Mouse (Mus musculus) heart, postnatal 36 days (tissue): ENCODE measurements around the gene Kdm2b. TPM values are rescaled to one million over a fixed set of nuclear protein-coding genes. Genes with fewer than 3 reads are reported as not detected.

Experiments used
- DNase-seq, 2 experiments: peaks; one replicate each; pipeline ENCODE4 v3.0.0; 2021 to 2022
- intact Hi-C: fragments of 180-260 bp; cut with DNase I; formaldehyde crosslinking; loops from one replicate; pipeline ENCODE4 v1.15.1; 2025
- total RNA-seq, 2 experiments: library from RNA; stranded (reverse); gene quantifications; 2 replicates each; pipeline ENCODE4 v1.2.3; 2021

Gene Kdm2b
- total RNA-seq, 2 experiments from 2014 or later: 16.6 to 19.0 TPM

DNA sequence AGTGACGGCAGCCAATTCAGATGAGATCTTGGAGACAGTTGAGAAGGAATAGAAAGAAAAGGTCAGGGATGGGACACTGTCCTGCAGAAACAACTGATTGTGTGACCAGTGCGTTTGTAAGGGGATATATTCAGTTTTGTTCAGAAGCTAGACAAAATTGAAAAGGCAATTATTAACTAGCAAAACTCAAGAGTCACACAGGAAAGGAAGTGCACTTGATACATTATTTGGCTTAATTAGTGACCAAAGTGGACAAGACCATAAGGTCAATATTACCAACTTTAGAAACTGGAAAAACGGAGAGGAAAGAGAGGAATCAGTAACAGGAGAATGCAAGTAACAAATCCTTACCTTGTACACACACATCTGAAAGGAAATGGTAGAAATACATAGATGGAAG is 113.0 kb downstream of the Kdm2b start:
- no peak for DNase-seq
- intact Hi-C loops: no loop called here

DNA sequence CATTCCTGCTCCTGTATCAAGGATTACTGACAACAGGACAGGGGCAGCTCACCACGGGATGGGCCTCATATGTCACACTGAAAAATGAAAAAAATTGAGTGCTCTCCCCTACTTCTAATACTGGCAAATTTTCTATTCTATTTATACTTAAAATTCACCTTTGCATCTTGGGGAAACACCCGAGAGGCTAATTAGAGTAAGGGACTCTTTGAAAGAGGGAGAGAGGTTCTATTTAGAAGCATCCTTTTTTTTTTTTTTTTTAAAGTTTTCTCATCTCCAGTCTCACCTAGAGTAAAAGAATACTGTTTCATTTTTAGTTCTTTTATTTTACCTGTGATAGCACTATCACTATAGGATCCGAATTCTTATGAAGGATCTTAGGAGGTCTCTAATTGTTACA is 115.3 kb downstream of the Kdm2b start:
- DNase-seq: no peak

DNA sequence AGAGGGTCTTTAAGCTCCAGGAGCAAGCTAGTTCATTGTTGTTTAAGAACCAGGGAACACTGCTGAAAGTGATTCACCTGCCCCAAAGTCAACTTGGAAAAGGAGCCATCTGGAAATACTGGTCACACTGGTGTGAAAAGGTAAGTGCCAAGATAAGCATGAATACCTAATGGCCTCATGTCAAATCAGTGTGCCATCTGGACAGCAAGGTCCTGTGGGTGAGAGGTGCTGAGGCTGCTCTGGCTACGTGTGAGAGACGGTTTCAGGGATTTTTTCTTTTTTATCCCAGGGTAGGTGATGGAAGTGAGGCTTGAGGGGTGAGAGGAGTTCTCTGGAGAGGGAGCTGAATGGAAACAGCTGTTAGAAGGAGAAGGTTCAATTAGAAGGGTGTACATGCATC is 116.0 kb downstream of the Kdm2b start:
- DNase-seq: no peak
- intact Hi-C loops: no loop called here

More for the DNA sequence above, 115.3 kb downstream of the Kdm2b start:
- intact Hi-C loops: no loop called here

DNA sequence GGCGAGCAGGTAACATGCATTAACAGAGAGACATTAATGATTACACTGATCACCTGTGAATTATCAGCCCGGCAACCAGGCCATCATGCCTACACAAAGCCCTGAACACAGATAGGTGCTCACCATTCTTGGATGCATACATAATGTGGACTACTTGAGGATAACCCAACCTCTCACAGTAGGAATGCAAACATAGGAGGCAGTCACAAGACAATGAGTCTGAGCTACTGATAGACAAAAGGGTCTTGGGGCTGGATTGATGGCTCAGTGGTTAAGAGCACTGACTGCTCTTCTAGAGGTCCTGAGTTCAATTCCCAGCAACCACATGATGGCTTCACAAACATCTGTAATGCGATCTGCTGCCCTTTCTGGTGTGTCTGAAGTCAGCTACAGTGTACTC is 117.0 kb downstream of the Kdm2b start:
- intact Hi-C loops: no loop called here
- no peak for DNase-seq

DNA sequence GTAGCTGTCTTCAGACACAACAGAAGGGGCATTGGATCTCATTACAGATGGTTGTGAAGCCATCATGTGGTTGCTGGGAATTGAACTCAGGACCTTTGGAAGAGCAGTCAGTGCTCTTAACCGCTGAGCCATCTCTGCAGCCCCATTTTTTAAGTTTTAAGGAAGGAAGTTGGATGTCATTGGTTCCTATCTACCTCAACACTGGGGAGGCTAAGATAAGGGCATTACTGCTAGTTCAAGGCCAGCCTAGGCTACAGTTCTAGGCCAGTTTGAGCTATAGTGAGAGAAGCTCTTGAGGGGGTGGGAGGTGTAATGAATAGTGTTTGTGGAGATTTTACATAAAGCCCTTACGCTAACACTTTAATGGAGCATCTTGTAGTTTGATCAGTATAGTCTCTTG is 126.6 kb downstream of the Kdm2b start:
- intact Hi-C loops: no loop called here
- no peak for DNase-seq

DNA sequence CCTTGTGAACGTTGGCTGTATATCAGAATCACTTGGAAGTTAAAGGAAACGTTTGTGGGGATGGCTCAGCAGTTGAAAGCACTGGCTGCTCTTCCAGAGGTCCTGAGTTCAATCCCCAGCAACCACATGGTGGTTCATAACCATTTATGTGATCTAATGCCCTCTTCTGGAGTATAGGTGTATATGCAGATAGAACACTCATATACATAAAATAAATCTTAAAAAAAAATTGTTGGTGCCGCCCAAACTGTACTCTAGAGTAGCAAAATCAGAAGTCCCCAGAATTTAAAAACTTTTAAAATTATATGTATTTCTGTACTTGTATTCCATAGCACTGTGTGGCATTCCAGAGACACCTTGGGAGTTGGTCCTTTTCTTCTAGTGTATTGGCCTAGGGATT is 133.8 kb downstream of the Kdm2b start:
- no peak for DNase-seq
- intact Hi-C loops: no loop called here

GRCm38 (mm10) chr5:122852611-122853010 is 137.0 kb downstream of the Kdm2b start:
- no peak for DNase-seq
- intact Hi-C loops: loop anchor here (5.0 kb wide), 1 partner anchor 45 kb away; no protein-coding TSS in a partner anchor

GRCm38 (mm10) chr5:122850319-122851002 is 139.2 kb downstream of the Kdm2b start:
- no peak for DNase-seq
- intact Hi-C loops: loop anchor here (5.0 kb wide), 1 partner anchor 47 kb away; no protein-coding TSS in a partner anchor

GRCm38 (mm10) chr5:122849521-122850318 is 139.9 kb downstream of the Kdm2b start, which contains the start of gene Rnf34:
TSS of gene Rnf34 (plus strand) at chr5:122850048.
- peak; percentile 93 for DNase-seq
- intact Hi-C loops: loop anchor here (2.0 to 5.0 kb wide), 2 partner anchors 29 to 48 kb away; partner anchors contain the start of gene Anapc5

GRCm38 (mm10) chr5:122843799-122844198 is 145.8 kb downstream of the Kdm2b start:
- intact Hi-C loops: no loop called here
- DNase-seq: no peak

DNA sequence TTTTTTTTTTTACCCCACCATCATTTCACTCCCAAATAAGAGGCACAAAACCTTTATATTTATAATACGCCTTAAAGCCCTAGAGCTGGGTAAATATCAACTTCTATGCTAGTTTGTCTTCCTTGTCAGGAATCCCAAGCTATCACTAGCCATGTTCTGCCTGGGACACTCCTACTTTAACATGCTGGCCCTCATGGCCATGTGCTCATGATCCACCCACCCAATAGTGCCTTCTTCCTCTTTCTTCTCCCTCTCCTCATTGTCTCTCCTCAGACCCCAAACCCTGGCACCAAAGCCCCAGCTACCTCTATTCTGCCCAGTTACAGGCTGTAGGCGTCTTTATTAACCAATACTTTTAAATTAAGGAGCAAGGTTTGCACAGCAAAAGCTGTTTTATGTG is 148.5 kb downstream of the Kdm2b start:
- intact Hi-C loops: no loop called here
- DNase-seq: no peak

DNA sequence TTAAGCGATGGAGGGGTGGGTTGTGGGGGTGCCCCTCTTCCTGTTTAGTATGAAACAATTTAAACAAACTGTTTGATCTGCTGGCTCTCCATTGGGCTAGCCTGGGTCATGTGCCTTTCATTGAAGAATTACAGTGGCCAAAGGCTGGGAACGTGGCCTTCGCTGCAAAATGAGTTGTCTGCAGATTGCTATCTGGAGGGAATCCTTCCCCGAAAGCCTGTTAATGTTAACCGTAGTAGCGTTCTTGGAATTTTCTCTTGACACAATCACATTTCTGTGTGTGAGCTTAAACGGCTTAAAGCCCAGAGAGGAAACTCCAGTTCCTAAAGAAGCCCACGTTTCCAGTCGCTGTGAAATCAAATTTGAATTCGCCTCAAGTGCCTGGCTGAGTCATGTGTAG is 156.6 kb downstream of the Kdm2b start:
- DNase-seq: no peak
- intact Hi-C loops: no loop called here

- no peak for DNase-seq
- intact Hi-C loops: no loop called here
Measured at GRCm38 (mm10) chr5:122832536-122832935, 157.1 kb downstream of the Kdm2b start.

- intact Hi-C loops: no loop called here
- no peak for DNase-seq
Measured at GRCm38 (mm10) chr5:122825099-122825498, 164.5 kb downstream of the Kdm2b start.

DNA sequence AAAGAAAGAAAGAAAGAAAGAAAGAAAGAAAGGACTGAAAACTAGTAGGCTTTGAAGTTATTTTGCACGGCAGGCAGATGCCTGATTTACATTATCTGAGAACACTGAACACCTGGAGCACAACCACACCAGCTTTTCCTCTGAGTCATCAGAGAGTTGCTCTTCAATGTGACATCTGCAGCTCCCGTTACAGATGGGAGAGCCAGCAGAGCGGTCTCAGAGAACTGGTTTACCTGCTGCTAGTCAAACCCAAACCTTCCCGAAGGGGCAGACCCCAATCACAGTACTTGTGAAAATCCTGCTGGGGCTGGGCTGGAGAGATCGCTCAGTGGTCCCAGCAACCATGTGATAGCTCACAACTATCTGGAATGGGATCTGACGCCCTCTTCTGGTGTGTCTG is 165.2 kb downstream of the Kdm2b start:
- no peak for DNase-seq
- intact Hi-C loops: no loop called here

DNA sequence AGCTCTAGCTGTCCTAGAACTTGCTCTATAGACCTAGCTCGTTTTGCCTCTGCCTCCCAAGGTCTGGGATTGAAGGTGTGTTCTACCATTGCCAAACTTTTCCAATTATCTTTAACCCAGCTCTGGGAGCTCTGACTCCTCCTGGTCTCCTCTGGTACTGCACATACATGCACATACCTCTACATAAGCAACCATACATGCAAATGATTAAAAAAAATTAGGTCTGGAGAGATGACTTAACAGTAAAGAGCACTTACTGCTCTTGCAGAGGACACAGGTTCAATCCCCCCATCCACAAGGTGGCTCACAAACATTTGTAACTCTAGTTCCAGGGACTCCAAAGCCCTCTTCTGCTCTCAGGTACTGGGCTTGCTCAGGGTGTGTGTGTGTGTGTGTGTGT is 165.6 kb downstream of the Kdm2b start:
- intact Hi-C loops: no loop called here

DNA sequence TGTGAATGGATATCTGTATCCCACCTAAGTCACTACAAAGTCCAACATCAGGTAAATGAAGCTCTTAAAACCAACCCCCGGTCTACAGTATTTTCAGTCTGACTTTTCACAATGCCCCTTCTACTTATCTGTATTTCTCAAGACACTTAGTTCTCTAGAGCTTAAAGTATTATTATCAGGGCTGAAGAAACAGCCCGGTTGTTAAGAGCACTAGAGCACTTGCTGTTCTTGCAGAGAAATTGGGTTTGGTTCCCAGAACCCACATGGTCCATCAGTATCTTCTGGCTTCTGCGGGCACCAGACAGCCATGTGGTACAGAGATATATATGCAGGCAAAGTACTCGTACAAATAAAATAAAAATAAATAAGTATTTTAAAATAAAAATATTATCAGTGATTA is 167.2 kb downstream of the Kdm2b start:
- intact Hi-C loops: no loop called here
- no peak for DNase-seq

More for the DNA sequence above, 165.6 kb downstream of the Kdm2b start:
- no peak for DNase-seq

DNA sequence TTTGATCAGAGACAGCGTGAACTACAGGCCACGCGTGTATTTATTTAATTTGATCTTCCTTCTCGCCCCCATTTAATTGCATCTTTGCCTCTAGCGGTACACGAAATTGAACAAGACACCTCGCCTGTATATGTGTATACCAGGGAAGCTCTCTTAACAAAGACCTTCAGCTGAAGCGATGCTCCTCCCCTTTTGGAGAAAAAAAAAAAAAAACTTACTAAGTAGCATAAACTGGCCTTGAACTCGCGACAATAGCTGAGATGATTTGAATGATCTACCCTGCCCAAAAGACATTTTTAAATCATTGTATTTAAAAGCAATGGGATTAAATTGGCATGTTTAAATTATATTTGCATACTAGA is 168.1 kb downstream of the Kdm2b start:
- intact Hi-C loops: loop anchor here (2.0 kb wide), 1 partner anchor 27 kb away; no protein-coding TSS in a partner anchor
- no peak for DNase-seq

- intact Hi-C loops: loop anchor here (2.0 kb wide), 1 partner anchor 28 kb away; no protein-coding TSS in a partner anchor
Measured at GRCm38 (mm10) chr5:122820777-122821523, 168.7 kb downstream of the Kdm2b start, which contains the start of gene Anapc5. TSS of gene Anapc5 (minus strand) at chr5:122821339.

More at GRCm38 (mm10) chr5:122820777-122821523, 168.7 kb downstream of the Kdm2b start, which contains the start of gene Anapc5:
- DNase-seq: peak; percentile 89 to 92
